ENCODE assay signal across 18 mouse cellular contexts in genomic region chr17:30243540-30243939, GRCm38 (mm10).
DNase-seq lines count a peak whose midpoint lies in the region; ATAC-seq and TF ChIP-seq lines count a peak whose summit lies in the region.
"Had no signal": no experiment of that assay in that cellular context is flagged by ENCODE, and none has a peak within 500 bp of the region (broad histone marks: within the 10 kb centered on the region; RNA-seq: fewer than 3 reads in every experiment).

No protein-coding gene starts in this region.

- WGBS in heart, embryonic 14.5 days, result 28% methylated on average over 7 of the region's 7 CpGs
- 57% methylated on average over 7 of the region's 7 CpGs for WGBS in lung, embryonic 14.5 days
- WGBS in intestine, postnatal 0 days, result 45% methylated on average over 7 of the region's 7 CpGs

- no peak overlapping the region for H3K9ac ChIP-seq in heart, embryonic 14.5 days (ENCODE audit: low read length)
- no peak overlapping the region for H3K9ac ChIP-seq in lung, embryonic 14.5 days
- no peak overlapping the region for H3K9ac ChIP-seq in intestine, postnatal 0 days (ENCODE audit: low read depth, low read length)
- H3K9ac ChIP-seq: forebrain, embryonic 13.5 days; hindbrain, embryonic 12.5 days had no signal

- no peak overlapping the region for H3K4me2 ChIP-seq in heart, embryonic 14.5 days (ENCODE audit: low read length)
- no peak overlapping the region for H3K4me2 ChIP-seq in lung, embryonic 14.5 days
- no peak overlapping the region for H3K4me2 ChIP-seq in intestine, postnatal 0 days (replicated peaks; ENCODE audit: low read depth)
- H3K4me2 ChIP-seq: forebrain, embryonic 13.5 days; hindbrain, embryonic 12.5 days had no signal

- peak; percentile 47 for DNase-seq in adrenal gland, postnatal 10 days
- no peak for DNase-seq in adrenal gland, adult 18-20 months (ENCODE audit: low spot score in 2 of 2)
- DNase-seq in heart, postnatal 4 days, result no peak
- peak; percentile 29 for DNase-seq in lung, embryonic 14.5 days
- no peak for DNase-seq in lung, adult 18-20 months
- no peak for DNase-seq in right cerebral cortex, adult 2 months (ENCODE audit: low spot score in 2 of 2)
- DNase-seq: cerebellum, adult 9-11 months; embryo, embryonic 11 days; kidney, adult 18-20 months; kidney, postnatal 14 days; lung, postnatal 10 days; right cerebral cortex, adult 18-20 months; thymus, postnatal 4 days had no signal

- H3K4me3 ChIP-seq in heart, embryonic 14.5 days (ENCODE audit: control insufficient read depth in 1 of 2, insufficient read depth in 1 of 2, low read depth in 1 of 2, low read length in 2 of 2), result no peak overlapping the region
- H3K4me3 ChIP-seq in lung, embryonic 14.5 days (ENCODE audit: low read depth, low read length), result no peak overlapping the region
- H3K4me3 ChIP-seq in intestine, postnatal 0 days (ENCODE audit: low read depth, low read length), result no peak overlapping the region
- H3K4me3 ChIP-seq: forebrain, embryonic 13.5 days; hindbrain, embryonic 12.5 days had no signal

- no peak for TF ChIP-seq CTCF in lung, embryonic 14.5 days (IDR thresholded peaks at IDR 0.05; ENCODE audit: low read depth)
- TF ChIP-seq CTCF in intestine, postnatal 0 days (IDR thresholded peaks at IDR 0.05; ENCODE audit: low read depth), result peak; percentile 49

- peak; percentile 56; the same call in 1 of the 2 replicates for ATAC-seq in heart, embryonic 14.5 days (ENCODE audit: insufficient number of reproducible peaks, insufficient read depth, low FRiP score, low read depth)
- no peak for ATAC-seq in lung, embryonic 14.5 days (ENCODE audit: insufficient read depth)
- no peak for ATAC-seq in intestine, postnatal 0 days
- ATAC-seq: activated CD4-positive, CD25-positive, alpha-beta regulatory T cell, adult 4 months; forebrain, embryonic 13.5 days had no signal

- no peaks in the 10 kb centered on the region for H3K27me3 ChIP-seq in heart, embryonic 14.5 days (ENCODE audit: control insufficient read depth, insufficient read depth, low read length)
- no peaks in the 10 kb centered on the region for H3K27me3 ChIP-seq in lung, embryonic 14.5 days (ENCODE audit: insufficient read depth, low read length)
- no peaks in the 10 kb centered on the region for H3K27me3 ChIP-seq in intestine, postnatal 0 days (replicated peaks; ENCODE audit: control insufficient read depth, insufficient read depth, low read length)
- H3K27me3 ChIP-seq: hindbrain, embryonic 12.5 days had no signal

- no peaks in the 10 kb centered on the region for H3K9me3 ChIP-seq in heart, embryonic 14.5 days (ENCODE audit: control insufficient read depth, low read length)
- no peaks in the 10 kb centered on the region for H3K9me3 ChIP-seq in lung, embryonic 14.5 days (ENCODE audit: low read depth, low read length)
- no peaks in the 10 kb centered on the region for H3K9me3 ChIP-seq in intestine, postnatal 0 days (ENCODE audit: control insufficient read depth)
- H3K9me3 ChIP-seq: forebrain, embryonic 13.5 days; hindbrain, embryonic 12.5 days had no signal

- H3K27ac ChIP-seq in heart, embryonic 14.5 days (replicated peaks in 1 of 2; ENCODE audit: control insufficient read depth in 1 of 2, insufficient read depth in 1 of 2, low read depth in 2 of 2, low read length in 2 of 2), result peak overlapping the region; percentile 86
- H3K27ac ChIP-seq in lung, embryonic 14.5 days (ENCODE audit: low read depth), result no peak overlapping the region
- no peak overlapping the region for H3K27ac ChIP-seq in intestine, postnatal 0 days (ENCODE audit: low read depth, low read length)
- H3K27ac ChIP-seq: forebrain, embryonic 13.5 days; hindbrain, embryonic 12.5 days had no signal

- H3K36me3 ChIP-seq in heart, embryonic 14.5 days (ENCODE audit: control insufficient read depth, insufficient read depth, low read length), result no peaks in the 10 kb centered on the region
- H3K36me3 ChIP-seq in lung, embryonic 14.5 days (ENCODE audit: insufficient read depth), result no peaks in the 10 kb centered on the region
- no peaks in the 10 kb centered on the region for H3K36me3 ChIP-seq in intestine, postnatal 0 days (ENCODE audit: control insufficient read depth, insufficient read depth)
- H3K36me3 ChIP-seq: hindbrain, embryonic 12.5 days had no signal

- peaks cover 43 to 60% of the 10 kb centered on the region in 2 experiments for H3K4me1 ChIP-seq in heart, embryonic 14.5 days (ENCODE audit: control insufficient read depth in 2 of 2, insufficient read depth in 2 of 2, low read length in 2 of 2)
- peaks cover 8% of the 10 kb centered on the region; the same call in 1 of the 2 replicates for H3K4me1 ChIP-seq in lung, embryonic 14.5 days (ENCODE audit: insufficient read depth)
- peaks cover 10% of the 10 kb centered on the region for H3K4me1 ChIP-seq in intestine, postnatal 0 days (replicated peaks; ENCODE audit: control insufficient read depth, insufficient read depth, low read length)

Comparison
In these comparisons a context has a peak if more than half of its experiments do, and no peak if none do; other contexts are left out.
1. DNase-seq: peak in adrenal gland, postnatal 10 days (single experiment) and lung, embryonic 14.5 days (single experiment); none in adrenal gland, adult 18-20 months (0 of 2), heart, postnatal 4 days (single experiment), lung, adult 18-20 months (0 of 2) and right cerebral cortex, adult 2 months (0 of 2).
2. H3K27ac ChIP-seq: peak in heart, embryonic 14.5 days (2 of 2); none in lung, embryonic 14.5 days (single experiment) and intestine, postnatal 0 days (single experiment).